Mouse (Mus musculus) G1E (cell line): ENCODE data around the gene S100a10.

ENCODE experiments used
- CTCF ChIP-seq: IDR thresholded peaks from 2 replicates; pipeline ENCODE4 v1.5.1; 2012; ENCODE audit warnings: low read depth, low read length, inconsistent platforms, mixed read lengths
- GATA1 ChIP-seq: IDR thresholded peaks from 2 replicates; pipeline ENCODE4 v1.6.1; 2012; ENCODE audit warnings: borderline replicate concordance, low read length, inconsistent platforms, mixed read lengths
- POLR2AphosphoS5 ChIP-seq: IDR thresholded peaks from 2 replicates; pipeline ENCODE4 v1.6.1; 2012; ENCODE audit warnings: low read depth, low read length, inconsistent platforms; ENCODE audit not compliant: insufficient replicate concordance
- TAL1 ChIP-seq: conservative IDR thresholded peaks from 2 replicates; pipeline ENCODE4 v1.6.1; 2012; ENCODE audit warnings: low read depth, low read length, inconsistent platforms, mixed read lengths

- no peak for TF ChIP-seq GATA1
- no peak for TF ChIP-seq CTCF
- no peak for TF ChIP-seq TAL1
- TF ChIP-seq POLR2AphosphoS5, result no peak
Measured at GRCm38 (mm10) chr3:93593512-93593911, 38.6 kb downstream of the S100a10 start.
